32 mouse cellular contexts compared by ENCODE assay signal in the genomic region with DNA sequence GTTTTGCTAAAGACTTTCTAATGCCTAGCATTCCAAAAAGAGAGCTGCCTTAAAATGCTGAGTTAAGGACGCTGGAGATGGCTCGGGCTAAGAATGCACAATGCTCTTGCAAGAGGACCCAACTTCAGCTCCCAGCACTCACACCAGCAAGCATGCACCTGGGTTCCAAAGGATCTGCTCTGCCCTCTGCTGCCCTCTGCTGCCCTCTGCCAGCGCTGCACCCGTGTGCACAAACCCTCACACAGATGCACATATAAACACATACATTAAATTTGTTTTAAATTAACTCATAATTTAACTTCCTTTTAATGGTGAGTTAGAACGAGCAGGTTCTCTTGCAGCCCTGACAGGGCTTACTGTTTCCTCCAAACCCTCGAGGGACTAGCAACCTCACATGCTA. TPM values are rescaled to one million over a fixed set of nuclear protein-coding genes. Genes with fewer than 3 reads are reported as not detected.
DNase-seq lines count a peak whose midpoint lies in the region; ATAC-seq and TF ChIP-seq lines count a peak whose summit lies in the region.
"Had no signal": no experiment of that assay in that cellular context is flagged by ENCODE, and none has a peak within 500 bp of the region (broad histone marks: within the 10 kb centered on the region; RNA-seq: fewer than 3 reads in every experiment).

No protein-coding gene starts in this region.

- no peak for ATAC-seq in liver, embryonic 12.5 days
- ATAC-seq: forebrain, embryonic 15.5 days; Patski had no signal

- no peak for TF ChIP-seq POLR2A in liver, adult 2 months (IDR thresholded peaks at IDR 0.05; ENCODE audit: extremely low read depth, insufficient read depth, low read length)
- no peak for TF ChIP-seq POLR2A in CH12.LX (IDR thresholded peaks at IDR 0.05; ENCODE audit: low read depth, low read length)
- TF ChIP-seq POLR2A in bone marrow, adult 2 months (IDR thresholded peaks at IDR 0.05; ENCODE audit: borderline replicate concordance, control insufficient read depth, low read depth, low read length): no peak

- no peaks in the 10 kb centered on the region for H3K4me1 ChIP-seq in liver, adult 2 months (ENCODE audit: control insufficient read depth, insufficient read depth, low read length)
- H3K4me1 ChIP-seq in liver, embryonic 12.5 days: no peaks in the 10 kb centered on the region
- H3K4me1 ChIP-seq in CH12.LX (ENCODE audit: control insufficient read depth in 1 of 2, insufficient read depth in 2 of 2): 0 out of 4 replicates have a peak, but pooled peaks cover 0 to 3% of the 10 kb centered on the region in 2 experiments
- H3K4me1 ChIP-seq in E14TG2a.4 (replicated peaks; ENCODE audit: low read depth, low read length): no peaks in the 10 kb centered on the region
- no peaks in the 10 kb centered on the region for H3K4me1 ChIP-seq in bone marrow, adult 2 months (ENCODE audit: control insufficient read depth, insufficient read depth, low read length)
- H3K4me1 ChIP-seq: embryonic facial prominence, embryonic 15.5 days; forebrain, embryonic 15.5 days; heart, embryonic 10.5 days; limb, embryonic 13.5 days; neural tube, embryonic 12.5 days had no signal

- dilution Hi-C loops in CH12.LX (cut with MboI; ENCODE audit: extremely low pct_ligation_motif_present, extremely low pct_unique_long_range_greater_than_20kb, low sequenced_read_pairs): no loop called here

- no peaks in the 10 kb centered on the region for H3K36me3 ChIP-seq in liver, adult 2 months (ENCODE audit: control insufficient read depth, insufficient read depth, low read length)
- H3K36me3 ChIP-seq in liver, embryonic 12.5 days: no peaks in the 10 kb centered on the region
- H3K36me3 ChIP-seq in CH12.LX (replicated peaks in 1 of 2; ENCODE audit: control insufficient read depth in 1 of 2, insufficient read depth in 1 of 2, low read length in 1 of 2): no peaks in the 10 kb centered on the region
- no peaks in the 10 kb centered on the region for H3K36me3 ChIP-seq in E14TG2a.4 (ENCODE audit: insufficient read depth, low read length)
- H3K36me3 ChIP-seq: embryonic facial prominence, embryonic 15.5 days; forebrain, embryonic 15.5 days; heart, embryonic 10.5 days; limb, embryonic 13.5 days; neural tube, embryonic 12.5 days had no signal

- TF ChIP-seq CTCF in liver, adult 2 months (IDR thresholded peaks at IDR 0.05; ENCODE audit: low read depth, low read length): 0 out of 2 replicates have a peak, but pooled peaks have one; percentile 7
- TF ChIP-seq CTCF in CH12.LX (conservative IDR thresholded peaks at IDR 0.05 in 1 of 2, IDR thresholded peaks at IDR 0.05 in 1 of 2; ENCODE audit: low read depth in 2 of 2, low read length in 2 of 2) (0 out of 4 replicates have a peak, but pooled peaks have one; percentile 11 to 13), E14TG2a.4 (conservative IDR thresholded peaks at IDR 0.05; ENCODE audit: low read length) (peak; percentile 51)
- TF ChIP-seq CTCF in bone marrow, adult 2 months (IDR thresholded peaks at IDR 0.05; ENCODE audit: control insufficient read depth, insufficient read depth, low read length): peak; percentile 14; the same call in 1 of the 2 replicates

- TF ChIP-seq EP300 in CH12.LX (IDR thresholded peaks at IDR 0.05; ENCODE audit: low read length): no peak

- in situ Hi-C loops in CH12.LX (cut with MboI; ENCODE audit: low pct_ligation_motif_present, low pct_unique_long_range_greater_than_20kb, low sequenced_read_pairs): loop anchor here (10.0 kb wide), 1 partner anchor 116 kb away; no protein-coding TSS in a partner anchor

- 92% methylated on average over 6 of the region's 6 CpGs for WGBS in liver, adult 2 months
- 78% methylated on average over 6 of the region's 6 CpGs for WGBS in liver, embryonic 12.5 days (ENCODE audit: insufficient replicate concordance)
- 77% methylated on average over 6 of the region's 6 CpGs for WGBS in bone marrow, adult 2 months

- no peak overlapping the region for H3K9ac ChIP-seq in liver, adult 2 months (ENCODE audit: low read depth, low read length)
- no peak overlapping the region for H3K9ac ChIP-seq in liver, embryonic 12.5 days
- no peak overlapping the region for H3K9ac ChIP-seq in CH12.LX (ENCODE audit: insufficient read depth, low read depth)
- H3K9ac ChIP-seq: embryonic facial prominence, embryonic 15.5 days; forebrain, embryonic 15.5 days; limb, embryonic 13.5 days; neural tube, embryonic 12.5 days had no signal

- H3K79me2 ChIP-seq in liver, adult 2 months (ENCODE audit: control insufficient read depth, insufficient read depth, low read length): no peaks in the 10 kb centered on the region
- H3K79me2 ChIP-seq in CH12.LX (replicated peaks; ENCODE audit: control insufficient read depth, extremely low read depth, insufficient read depth, poor library complexity, severe bottlenecking): no peaks in the 10 kb centered on the region

- H3K9me3 ChIP-seq in liver, embryonic 12.5 days (replicated peaks): peaks cover 7% of the 10 kb centered on the region; the same call in 1 of the 2 replicates
- H3K9me3 ChIP-seq in CH12.LX (replicated peaks; ENCODE audit: low read length) (peaks cover 7% of the 10 kb centered on the region), E14TG2a.4 (ENCODE audit: low read length) (peaks cover 8% of the 10 kb centered on the region)
- H3K9me3 ChIP-seq: embryonic facial prominence, embryonic 15.5 days; forebrain, embryonic 15.5 days; heart, embryonic 10.5 days had no signal

- no peak for DNase-seq in liver, adult 2 months (ENCODE audit: extremely low read depth, low read depth, low spot score)
- no peak for DNase-seq in CH12.LX (ENCODE audit: extremely low read depth)
- no peak for DNase-seq in kidney, postnatal 4 days
- no peak for DNase-seq in c-Kit-positive CD71-positive TER-119-positive erythroid progenitor cells, embryonic 14.5 days (ENCODE audit: low spot score)
- DNase-seq: adrenal gland, postnatal 14 days; cerebellum, adult 11 months; cerebellum, adult 9-11 months; kidney, adult 9 months; kidney, postnatal 14 days; lung, adult 18-20 months; lung, postnatal 36 days; midbrain, embryonic 14.5 days; retina, postnatal 1 day; right cerebral cortex, postnatal 25 days; spleen, adult 18-20 months; thymus, adult 18-20 months; thymus, postnatal 4 days had no signal

- no peak overlapping the region for H3K4me3 ChIP-seq in liver, adult 2 months (ENCODE audit: insufficient read depth, low read depth, low read length)
- H3K4me3 ChIP-seq in liver, embryonic 12.5 days: no peak overlapping the region
- H3K4me3 ChIP-seq in CH12.LX (replicated peaks in 1 of 3; ENCODE audit: low read depth in 2 of 3, low read length in 2 of 3, poor library complexity in 1 of 3): no peak overlapping the region
- H3K4me3 ChIP-seq in E14TG2a.4 (replicated peaks; ENCODE audit: low read length): no peak overlapping the region
- H3K4me3 ChIP-seq in bone marrow, adult 2 months (replicated peaks; ENCODE audit: control insufficient read depth, low read depth, low read length): no peak overlapping the region
- H3K4me3 ChIP-seq: embryonic facial prominence, embryonic 15.5 days; forebrain, embryonic 15.5 days; heart, embryonic 10.5 days; limb, embryonic 13.5 days; neural tube, embryonic 12.5 days had no signal

- no peak for TF ChIP-seq RAD21 in CH12.LX (IDR thresholded peaks at IDR 0.05; ENCODE audit: low read depth, low read length)

- no peaks in the 10 kb centered on the region for H3K27me3 ChIP-seq in liver, adult 2 months (ENCODE audit: control insufficient read depth, insufficient read depth, low read length)
- no peaks in the 10 kb centered on the region for H3K27me3 ChIP-seq in liver, embryonic 12.5 days (replicated peaks)
- H3K27me3 ChIP-seq in CH12.LX (replicated peaks) (no peaks in the 10 kb centered on the region), E14TG2a.4 (ENCODE audit: insufficient read depth, low read length) (no peaks in the 10 kb centered on the region)
- H3K27me3 ChIP-seq: embryonic facial prominence, embryonic 15.5 days; forebrain, embryonic 15.5 days; limb, embryonic 13.5 days; neural tube, embryonic 12.5 days; Patski had no signal

- H3K4me2 ChIP-seq in liver, embryonic 12.5 days: no peak overlapping the region
- no peak overlapping the region for H3K4me2 ChIP-seq in CH12.LX (ENCODE audit: insufficient read depth, low read depth, poor library complexity, severe bottlenecking)
- H3K4me2 ChIP-seq: embryonic facial prominence, embryonic 15.5 days; forebrain, embryonic 15.5 days; limb, embryonic 13.5 days; neural tube, embryonic 12.5 days had no signal

- H3K27ac ChIP-seq in liver, adult 2 months (replicated peaks; ENCODE audit: insufficient read depth, low read depth, low read length): no peak overlapping the region
- no peak overlapping the region for H3K27ac ChIP-seq in liver, embryonic 12.5 days
- H3K27ac ChIP-seq in CH12.LX (ENCODE audit: insufficient read depth, low read depth): no peak overlapping the region
- H3K27ac ChIP-seq in bone marrow, adult 2 months (ENCODE audit: control insufficient read depth, insufficient read depth, low read depth, low read length, poor library complexity): no peak overlapping the region
- H3K27ac ChIP-seq: embryonic facial prominence, embryonic 15.5 days; forebrain, embryonic 15.5 days; heart, embryonic 10.5 days; limb, embryonic 13.5 days; neural tube, embryonic 12.5 days had no signal

TF ChIP-seq in CH12.LX, 34 proteins besides CTCF, POLR2A, EP300 and RAD21 (continues in another document):
- TF ChIP-seq USF2 (conservative IDR thresholded peaks at IDR 0.05; ENCODE audit: low read depth, low read length): no peak
- TF ChIP-seq IRF4 (IDR thresholded peaks at IDR 0.05; ENCODE audit: low read depth, low read length): no peak
- no peak for TF ChIP-seq GABPA (IDR thresholded peaks at IDR 0.05; ENCODE audit: insufficient replicate concordance, low read depth, low read length)
- no peak for TF ChIP-seq ZMIZ1 (IDR thresholded peaks at IDR 0.05; ENCODE audit: low read depth, low read length)
- no peak for TF ChIP-seq ZNF384 (IDR thresholded peaks at IDR 0.05; ENCODE audit: low read depth, low read length)
- no peak for TF ChIP-seq NRF1 (IDR thresholded peaks at IDR 0.05; ENCODE audit: low read depth, low read length)
- no peak for TF ChIP-seq POLR2AphosphoS2 (IDR thresholded peaks at IDR 0.05; ENCODE audit: low read depth, low read length)
- no peak for TF ChIP-seq SMC3 (IDR thresholded peaks at IDR 0.05; ENCODE audit: low read depth, low read length)
- no peak for TF ChIP-seq MAZ (IDR thresholded peaks at IDR 0.05; ENCODE audit: low read depth, low read length)
- TF ChIP-seq ETS1 (conservative IDR thresholded peaks at IDR 0.05; ENCODE audit: low read depth, low read length): no peak
- TF ChIP-seq RCOR1 (conservative IDR thresholded peaks at IDR 0.05; ENCODE audit: low read depth, low read length): no peak
- TF ChIP-seq NELFE (IDR thresholded peaks at IDR 0.05; ENCODE audit: low read depth, low read length): no peak

RNA-seq across cellular contexts. Expression of a gene that starts 32.5 kb away (rescaled TPM):
- not detected in 2 replicates for total RNA-seq in liver, adult 2 months (2014; rRNA removed)
- not detected in 2 replicates for polyA plus RNA-seq in liver, adult 2 months (2012; rRNA removed)
- 0.35 TPM in 1 of 2 replicates, not detected in the other for polyA plus RNA-seq in liver, embryonic 12.5 days (2016; fragmentation: Nextera tagmentation; extraction: Ambion mirVana)
- not detected in 2 replicates for total RNA-seq in CH12.LX (2012; rRNA removed)
- not detected in 2 replicates for total RNA-seq in CH12.LX (2014; rRNA removed)
- not detected in 2 replicates for polyA plus RNA-seq in CH12.LX (2012; ENCODE audit: insufficient read length, low read depth)
- not detected in 2 replicates for polyA plus RNA-seq in bone marrow, adult 2 months (2011; ENCODE audit: insufficient read depth, insufficient read length, low replicate concordance, missing spikeins)
- total RNA-seq: common myeloid progenitor, adult 5-6 weeks; ES-E14; gastrocnemius, adult 8-10 months; hematopoietic stem cell, adult 5-6 weeks; megakaryocyte-erythroid progenitor cell, adult 5-6 weeks had no signal
- polyA plus RNA-seq: C2C12, Patski had no signal
